Mouse (Mus musculus) central nervous system, embryonic 11.5 days (tissue): ENCODE data around the gene Gm14444. TPM values are rescaled to one million over a fixed set of nuclear protein-coding genes. Genes with fewer than 3 reads are reported as not detected.

Experiments
- polyA plus RNA-seq: library from polyadenylated mRNA; depleted of rRNA; stranded (reverse); fragments of >200 nt; gene quantifications from 2 replicates; pipeline ENCODE4 v1.2.3, GENCODE M21; 2012; rRNA removed

Gm14444 gene
- 0.05 TPM in 1 of 2 replicates, not detected in the other for polyA plus RNA-seq

DNA sequence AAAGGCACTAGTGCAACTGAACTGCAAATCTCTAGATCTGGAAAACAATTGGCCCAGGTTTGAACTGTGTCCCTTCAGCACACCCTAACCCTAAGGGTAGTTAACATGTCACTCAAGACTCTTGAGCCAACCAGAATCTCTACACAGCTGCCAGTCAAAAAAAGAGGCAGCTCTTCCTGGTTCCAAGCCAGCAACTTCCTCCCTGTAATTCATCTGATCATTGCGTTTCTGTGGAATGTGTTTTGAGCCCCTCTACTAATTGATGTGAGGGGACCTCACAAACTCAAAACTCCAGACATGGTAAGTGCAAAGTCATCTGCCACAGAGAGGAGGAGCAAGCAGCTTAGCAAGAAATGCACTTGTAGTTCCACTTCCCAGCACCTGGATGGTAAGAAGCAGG, at the start of gene Gm14444:
Gene Gm14444 (plus strand): TSS at position 220 of the 400 bp plus-strand sequence.

GRCm38 (mm10) chr2:175067681-175068261, 57.7 kb downstream of the Gm14444 start, which contains the start of gene Gm14393:
TSS of gene Gm14393 (minus strand) at chr2:175067781.

Other genes with a start within 250 kb of the Gm14444 start
- gene Edn3, start 249.6 kb upstream of the Gm14444 start, polyA plus RNA-seq = 3.5 and 8.0 TPM in 2 replicates
- 0.19 and 0.50 TPM in 2 replicates for gene Gm14393, start 57.5 kb downstream of the Gm14444 start, polyA plus RNA-seq
- gene Gm14399, start 131.8 kb downstream of the Gm14444 start, polyA plus RNA-seq = 4.3 and 8.8 TPM in 2 replicates
- gene Gm14443, start 165.6 kb downstream of the Gm14444 start, polyA plus RNA-seq = 1.4 and 1.5 TPM in 2 replicates
- 6.9 and 16.3 TPM in 2 replicates for gene Gm14391, start 196.7 kb downstream of the Gm14444 start, polyA plus RNA-seq